Mouse (Mus musculus) MEL (cell line): ENCODE data around the gene 9230102O04Rik. TPM values are rescaled to one million over a fixed set of nuclear protein-coding genes. Genes with fewer than 3 reads are reported as not detected.

ENCODE experiments used
- DNase-seq: peaks from one replicate; pipeline ENCODE4 v3.0.0; 2011; ENCODE audit warnings: low read depth, low spot score
- H3K27ac ChIP-seq: 2 replicates; pipeline ENCODE4 v1.5.1; 2012; ENCODE audit warnings: low read depth, mild to moderate bottlenecking, control low read depth, low read length, moderate library complexity; ENCODE audit not compliant: control insufficient read depth
- H3K27me3 ChIP-seq, 2 experiments: fragments of 150-350 bp in 1 of 2; sonication (generic) in 1 of 2; 2 replicates each; pipeline ENCODE4 v1.6.1; 2012; ENCODE audit warnings: low read length in 2 of 2, mild to moderate bottlenecking in 2 of 2, improper control_type of control experiment in 1 of 2, moderate library complexity in 1 of 2; ENCODE audit not compliant: insufficient read depth in 2 of 2, control insufficient read depth in 1 of 2
- H3K36me3 ChIP-seq, 2 experiments: 2 replicates each; pipeline ENCODE4 v1.6.1; 2012 to 2014; ENCODE audit warnings: low read length in 2 of 2, improper control_type of control experiment in 1 of 2, inconsistent platforms in 1 of 2, mild to moderate bottlenecking in 1 of 2; ENCODE audit not compliant: insufficient read depth in 2 of 2, control insufficient read depth in 1 of 2
- H3K4me1 ChIP-seq, 2 experiments: fragments of 150-350 bp in 1 of 2; sonication (generic) in 1 of 2; 2 replicates each; pipeline ENCODE4 v1.6.1; 2012; ENCODE audit warnings: low read length in 2 of 2, improper control_type of control experiment in 1 of 2, mild to moderate bottlenecking in 1 of 2; ENCODE audit not compliant: insufficient read depth in 2 of 2, control insufficient read depth in 1 of 2
- H3K4me3 ChIP-seq, 2 experiments: fragments of 150-350 bp in 1 of 2; sonication (generic) in 1 of 2; 2 replicates each; pipeline ENCODE4 v1.5.1; 2012; ENCODE audit warnings: low read depth in 2 of 2, low read length in 2 of 2, mild to moderate bottlenecking in 2 of 2, moderate library complexity in 2 of 2, control low read depth in 1 of 2, improper control_type of control experiment in 1 of 2; ENCODE audit not compliant: control insufficient read depth in 1 of 2, insufficient read depth in 1 of 2
- H3K79me2 ChIP-seq: 2 replicates; pipeline ENCODE4 v1.6.1; 2012; ENCODE audit warnings: mild to moderate bottlenecking, low read length, moderate library complexity; ENCODE audit not compliant: control insufficient read depth, poor library complexity, insufficient read depth
- H3K9ac ChIP-seq: 2 replicates; pipeline ENCODE4 v1.6.1; 2012; ENCODE audit warnings: low read depth, mild to moderate bottlenecking, control low read depth, low read length, moderate library complexity; ENCODE audit not compliant: control insufficient read depth, poor library complexity, severe bottlenecking
- H3K9me3 ChIP-seq: fragments of 150-350 bp; sonication (generic); replicated peaks from 2 replicates; pipeline ENCODE4 v1.6.1; 2012; ENCODE audit warnings: mild to moderate bottlenecking, low read length, improper control_type of control experiment, moderate library complexity; ENCODE audit not compliant: insufficient read depth
- BHLHE40 ChIP-seq: IDR thresholded peaks from 2 replicates; pipeline ENCODE4 v1.6.1; 2012; ENCODE audit warnings: low read depth, mild to moderate bottlenecking, inconsistent platforms, low read length, improper control_type of control experiment, borderline replicate concordance
- CHD1 ChIP-seq: IDR thresholded peaks from 2 replicates; pipeline ENCODE4 v1.6.1; 2012; ENCODE audit warnings: low read depth, mild to moderate bottlenecking, inconsistent platforms, low read length, improper control_type of control experiment
- CHD2 ChIP-seq: IDR thresholded peaks from 2 replicates; pipeline ENCODE4 v1.6.1; 2011; ENCODE audit warnings: low read length, improper control_type of control experiment
- CTCF ChIP-seq, 3 experiments: IDR thresholded peaks in 2 of 3; conservative IDR thresholded peaks in 1 of 3; 2 replicates each; pipeline ENCODE4 v1.5.1; 2011 to 2012; ENCODE audit warnings: low read length in 3 of 3, low read depth in 2 of 3, mild to moderate bottlenecking in 2 of 3, improper control_type of control experiment in 1 of 3, inconsistent platforms in 1 of 3, mixed read lengths in 1 of 3, moderate library complexity in 1 of 3; ENCODE audit not compliant: control insufficient read depth in 1 of 3, insufficient read depth in 1 of 3, poor library complexity in 1 of 3, severe bottlenecking in 1 of 3
- E2F4 ChIP-seq: IDR thresholded peaks from 2 replicates; pipeline ENCODE4 v1.6.1; 2011; ENCODE audit warnings: low read depth, low read length, improper control_type of control experiment, borderline replicate concordance
- ELF1 ChIP-seq: IDR thresholded peaks from 2 replicates; pipeline ENCODE4 v1.6.1; 2014; ENCODE audit warnings: low read depth, mild to moderate bottlenecking, inconsistent platforms, low read length, improper control_type of control experiment, moderate library complexity
- EP300 ChIP-seq, 2 experiments: IDR thresholded peaks; 2 replicates each; pipeline ENCODE4 v1.6.1; 2011; ENCODE audit warnings: improper control_type of control experiment in 2 of 2, low read length in 2 of 2, low read depth in 1 of 2, mild to moderate bottlenecking in 1 of 2
- ETS1 ChIP-seq: IDR thresholded peaks from 2 replicates; pipeline ENCODE4 v1.6.1; 2012; ENCODE audit warnings: low read depth, mild to moderate bottlenecking, inconsistent platforms, low read length, improper control_type of control experiment, moderate library complexity
- GABPA ChIP-seq: IDR thresholded peaks from 2 replicates; pipeline ENCODE4 v1.6.1; 2012; ENCODE audit warnings: low read depth, mild to moderate bottlenecking, inconsistent platforms, low read length, improper control_type of control experiment, moderate library complexity
- GATA1 ChIP-seq: IDR thresholded peaks from 2 replicates; pipeline ENCODE4 v1.6.1; 2011; ENCODE audit warnings: low read depth, low read length, improper control_type of control experiment
- HCFC1 ChIP-seq: IDR thresholded peaks from 2 replicates; pipeline ENCODE4 v1.6.1; 2012; ENCODE audit warnings: low read depth, mild to moderate bottlenecking, inconsistent platforms, low read length, improper control_type of control experiment, moderate library complexity
- JUND ChIP-seq: IDR thresholded peaks from 2 replicates; pipeline ENCODE4 v1.6.1; 2011; ENCODE audit warnings: low read depth, mild to moderate bottlenecking, improper control_type of control experiment, low read length
- KAT2A ChIP-seq: conservative IDR thresholded peaks from 2 replicates; pipeline ENCODE4 v1.6.1; 2012; ENCODE audit warnings: low read depth, low read length, improper control_type of control experiment, inconsistent platforms
- MAFK ChIP-seq: IDR thresholded peaks from 2 replicates; pipeline ENCODE4 v1.6.1; 2011; ENCODE audit warnings: low read depth, mild to moderate bottlenecking, low read length, improper control_type of control experiment, borderline replicate concordance
- MAX ChIP-seq: IDR thresholded peaks from 2 replicates; pipeline ENCODE4 v1.6.1; 2011; ENCODE audit warnings: low read length, improper control_type of control experiment
- MAZ ChIP-seq: IDR thresholded peaks from 2 replicates; pipeline ENCODE4 v1.6.1; 2012; ENCODE audit warnings: low read depth, mild to moderate bottlenecking, inconsistent platforms, low read length, improper control_type of control experiment
- MEF2A ChIP-seq: IDR thresholded peaks from 2 replicates; pipeline ENCODE4 v1.6.1; 2014; ENCODE audit warnings: low read depth, mild to moderate bottlenecking, inconsistent platforms, low read length, improper control_type of control experiment; ENCODE audit not compliant: poor library complexity, insufficient replicate concordance, severe bottlenecking; ENCODE audit errors: extremely low read depth
- MYB ChIP-seq: IDR thresholded peaks from 2 replicates; pipeline ENCODE4 v1.6.1; 2011; ENCODE audit warnings: mild to moderate bottlenecking, low read depth, low read length, improper control_type of control experiment
- MYC ChIP-seq: IDR thresholded peaks from 2 replicates; pipeline ENCODE4 v1.6.1; 2011; ENCODE audit warnings: low read depth, mild to moderate bottlenecking, low read length, improper control_type of control experiment, moderate library complexity
- NELFE ChIP-seq: IDR thresholded peaks from 2 replicates; pipeline ENCODE4 v1.6.1; 2011; ENCODE audit warnings: low read depth, low read length, improper control_type of control experiment
- NRF1 ChIP-seq: IDR thresholded peaks from 2 replicates; pipeline ENCODE4 v1.6.1; 2014; ENCODE audit warnings: low read depth, mild to moderate bottlenecking, inconsistent platforms, low read length, improper control_type of control experiment, moderate library complexity; ENCODE audit not compliant: poor library complexity, insufficient read depth, severe bottlenecking
- POLR2A ChIP-seq, 2 experiments: IDR thresholded peaks; 2 replicates each; pipeline ENCODE4 v1.6.1; 2011 to 2012; ENCODE audit warnings: low read length in 2 of 2, mild to moderate bottlenecking in 2 of 2, control low read depth in 1 of 2, improper control_type of control experiment in 1 of 2, low read depth in 1 of 2, moderate library complexity in 1 of 2; ENCODE audit not compliant: control insufficient read depth in 1 of 2, insufficient read depth in 1 of 2, poor library complexity in 1 of 2
- POLR2AphosphoS2 ChIP-seq: IDR thresholded peaks from 2 replicates; pipeline ENCODE4 v1.6.1; 2011; ENCODE audit warnings: low read length, improper control_type of control experiment
- POLR2AphosphoS5 ChIP-seq: IDR thresholded peaks from 2 replicates; pipeline ENCODE4 v1.6.1; 2012; ENCODE audit warnings: low read depth, borderline replicate concordance, mild to moderate bottlenecking, inconsistent platforms, low read length, moderate library complexity, mixed read lengths
- RAD21 ChIP-seq: IDR thresholded peaks from 2 replicates; pipeline ENCODE4 v1.6.1; 2011; ENCODE audit warnings: mild to moderate bottlenecking, low read depth, low read length, improper control_type of control experiment
- RCOR1 ChIP-seq: IDR thresholded peaks from 2 replicates; pipeline ENCODE4 v1.6.1; 2012; ENCODE audit warnings: low read depth, mild to moderate bottlenecking, inconsistent platforms, low read length, improper control_type of control experiment
- SIN3A ChIP-seq: IDR thresholded peaks from 2 replicates; pipeline ENCODE4 v1.6.1; 2012; ENCODE audit warnings: low read length, improper control_type of control experiment, inconsistent platforms
- SMC3 ChIP-seq: IDR thresholded peaks from 2 replicates; pipeline ENCODE4 v1.6.1; 2011; ENCODE audit warnings: low read depth, low read length, improper control_type of control experiment
- TAL1 ChIP-seq: IDR thresholded peaks from 2 replicates; pipeline ENCODE4 v1.6.1; 2012; ENCODE audit warnings: mild to moderate bottlenecking, inconsistent platforms, low read length, moderate library complexity, mixed read lengths
- TBP ChIP-seq: IDR thresholded peaks from 2 replicates; pipeline ENCODE4 v1.8.0; 2011; ENCODE audit warnings: low read depth, low read length, improper control_type of control experiment
- TCF12 ChIP-seq: IDR thresholded peaks from 2 replicates; pipeline ENCODE4 v1.6.1; 2014; ENCODE audit warnings: low read depth, mild to moderate bottlenecking, inconsistent platforms, low read length, improper control_type of control experiment, moderate library complexity
- USF1 ChIP-seq: IDR thresholded peaks from 2 replicates; pipeline ENCODE4 v1.6.1; 2014; ENCODE audit warnings: low read depth, mild to moderate bottlenecking, inconsistent platforms, low read length, improper control_type of control experiment, moderate library complexity
- USF2 ChIP-seq, 2 experiments: IDR thresholded peaks; 2 replicates each; pipeline ENCODE4 v1.6.1; 2011 to 2012; ENCODE audit warnings: improper control_type of control experiment in 2 of 2, low read length in 2 of 2, borderline replicate concordance in 1 of 2, inconsistent platforms in 1 of 2, low read depth in 1 of 2, mild to moderate bottlenecking in 1 of 2; ENCODE audit not compliant: insufficient read depth in 1 of 2
- ZC3H11A ChIP-seq: IDR thresholded peaks from 2 replicates; pipeline ENCODE4 v1.6.1; 2012; ENCODE audit warnings: low read depth, mild to moderate bottlenecking, inconsistent platforms, low read length, improper control_type of control experiment
- ZKSCAN1 ChIP-seq: IDR thresholded peaks from 2 replicates; pipeline ENCODE4 v1.6.1; 2012; ENCODE audit warnings: low read depth, mild to moderate bottlenecking, inconsistent platforms, low read length, improper control_type of control experiment, moderate library complexity
- ZMIZ1 ChIP-seq: IDR thresholded peaks from 2 replicates; pipeline ENCODE4 v1.6.1; 2012; ENCODE audit warnings: low read depth, mild to moderate bottlenecking, inconsistent platforms, low read length, improper control_type of control experiment, moderate library complexity
- ZNF384 ChIP-seq: IDR thresholded peaks from 2 replicates; pipeline ENCODE4 v1.6.1; 2012; ENCODE audit warnings: low read depth, mild to moderate bottlenecking, inconsistent platforms, low read length, improper control_type of control experiment
- polyA plus RNA-seq, 2 experiments: library from polyadenylated mRNA; stranded (reverse) in 1 of 2; unstranded in 1 of 2; fragments of >175 nt in 1 of 2; fragments of >200 nt in 1 of 2; gene quantifications; 2 replicates each; pipeline versions ENCODE4 v1.2.1 to v1.2.4; 2012; ENCODE audit warnings: low replicate concordance in 2 of 2, low read depth in 1 of 2; ENCODE audit not compliant: insufficient read length in 2 of 2, insufficient read depth in 1 of 2, missing spikeins in 1 of 2
- total RNA-seq: library from RNA; depleted of rRNA; stranded (reverse); fragments of 300-350 nt; gene quantifications from 2 replicates; pipeline ENCODE4 v1.2.3, GENCODE M21; 2012

9230102O04Rik gene
- total and polyA plus RNA-seq, 3 experiments: 0.50 to 2.4 TPM; not detected in 1

DNA sequence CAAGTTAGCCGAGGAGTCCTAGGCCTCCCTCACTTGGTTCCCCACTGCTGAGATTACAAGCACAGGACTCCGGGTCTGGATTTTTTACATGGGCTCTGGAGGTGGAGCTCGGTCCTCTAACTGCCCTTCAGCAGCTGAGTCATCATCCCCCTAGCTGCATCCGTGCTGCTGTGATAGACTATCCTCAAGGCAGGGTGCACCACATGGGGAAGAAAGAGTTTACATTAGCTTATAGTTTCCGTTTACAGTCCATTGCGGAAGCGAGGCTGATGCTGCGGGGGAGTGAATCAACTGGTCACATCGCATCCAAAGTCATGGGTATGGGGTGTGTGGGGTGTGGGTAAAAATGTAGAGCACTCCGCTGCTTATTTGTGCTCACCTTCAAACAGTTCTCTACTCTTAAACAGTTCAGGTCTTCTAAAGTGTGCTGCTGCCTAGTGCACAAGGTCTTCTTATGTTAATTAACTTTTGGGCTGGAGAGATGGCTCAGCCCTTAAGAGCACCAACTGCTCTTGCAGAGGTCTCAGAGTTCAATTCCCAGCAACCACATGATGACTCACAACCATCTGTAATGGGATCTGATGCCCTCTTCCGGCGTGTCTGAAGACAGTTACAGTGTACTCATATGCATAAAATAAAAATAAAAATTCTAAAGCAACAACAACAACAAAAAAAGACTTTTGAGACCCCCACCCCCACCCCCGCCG lies 14.7 kb upstream of the 9230102O04Rik start:
- no peaks in the 10 kb centered on the region for H3K79me2 ChIP-seq
- no peaks in the 10 kb centered on the region for H3K9me3 ChIP-seq
- no peaks in the 10 kb centered on the region for H3K27me3 ChIP-seq
- peak overlapping the region; percentile 31; the same call in 1 of the 2 replicates for H3K27ac ChIP-seq
- H3K9ac ChIP-seq: no peak overlapping the region
- H3K36me3 ChIP-seq: peaks cover 0 to 10% of the 10 kb centered on the region in 2 experiments; a peak in 2 of 4 replicates
- H3K4me3 ChIP-seq: no peak overlapping the region; a peak in 1 of 4 replicates
- H3K4me1 ChIP-seq: peaks cover 4 to 22% of the 10 kb centered on the region in 2 experiments
- DNase-seq: peak; percentile 75
- TF ChIP-seq TBP (0 out of 2 replicates have a peak, but pooled peaks have one; percentile 26), MAX (0 out of 2 replicates have a peak, but pooled peaks have one; percentile 38), RCOR1 (no peak), KAT2A (no peak), NRF1 (no peak), BHLHE40 (no peak), TCF12 (no peak), ZKSCAN1 (no peak), SMC3 (no peak), MYB (no peak), TAL1 (no peak), SIN3A (no peak), NELFE (no peak), ETS1 (no peak), ZNF384 (no peak), ZMIZ1 (no peak), MEF2A (no peak), GABPA (no peak), USF2 (IDR thresholded peaks at IDR 0.05; ENCODE audit: borderline replicate concordance in 1 of 2, insufficient read depth in 1 of 2, low read depth in 1 of 2, low read length in 2 of 2) (no peak), POLR2AphosphoS2 (no peak), CHD1 (no peak), POLR2AphosphoS5 (no peak), HCFC1 (no peak), USF1 (no peak), MYC (peak; percentile 59), GATA1 (no peak), POLR2A (IDR thresholded peaks at IDR 0.05; ENCODE audit: control insufficient read depth in 1 of 2, insufficient read depth in 1 of 2, low read depth in 1 of 2, low read length in 2 of 2, poor library complexity in 1 of 2) (no peak), ELF1 (0 out of 2 replicates have a peak, but pooled peaks have one; percentile 18), MAFK (no peak), CTCF (IDR thresholded peaks at IDR 0.05 in 2 of 3, conservative IDR thresholded peaks at IDR 0.05 in 1 of 3; ENCODE audit: control insufficient read depth in 1 of 3, insufficient read depth in 1 of 3, low read depth in 2 of 3, low read length in 3 of 3, poor library complexity in 1 of 3, severe bottlenecking in 1 of 3) (no peak; a peak in 1 of 6 replicates), JUND (no peak), RAD21 (peak; percentile 11; the same call in 1 of the 2 replicates), E2F4 (no peak), EP300 (IDR thresholded peaks at IDR 0.05; ENCODE audit: low read depth in 1 of 2, low read length in 2 of 2) (peak; percentile 8 to 38; a peak in 2 of 4 replicates), ZC3H11A (no peak), CHD2 (no peak), MAZ (no peak)
